Mouse (Mus musculus) frontal cortex, adult 2 months (tissue): ENCODE data around the gene Gm4763. TPM values are rescaled to one million over a fixed set of nuclear protein-coding genes. Genes with fewer than 3 reads are reported as not detected.

Experiments
- polyA plus RNA-seq: library from polyadenylated mRNA; depleted of rRNA; stranded (reverse); fragments of >200 nt; gene quantifications from 2 replicates; pipeline ENCODE4 v1.2.3, GENCODE M21; 2012; rRNA removed

The Gm4763 gene
- polyA plus RNA-seq, 1 experiment: not detected

Other genes with a start within 250 kb of the Gm4763 start
- 225 and 258 TPM in 2 replicates for gene Cadm4, start 244.9 kb downstream of the Gm4763 start, polyA plus RNA-seq
- gene Zfp428, start 219.9 kb downstream of the Gm4763 start, polyA plus RNA-seq: 82.8 and 84.1 TPM in 2 replicates
- not detected in 2 replicates for gene AC161166.1, start 214.5 kb downstream of the Gm4763 start, polyA plus RNA-seq
- 46.3 and 46.7 TPM in 2 replicates for gene Irgq, start 196.2 kb downstream of the Gm4763 start, polyA plus RNA-seq
- not detected in 2 replicates for gene Pinlyp, start 180.8 kb downstream of the Gm4763 start, polyA plus RNA-seq
- 48.8 and 49.0 TPM in 2 replicates for gene Xrcc1, start 180.6 kb downstream of the Gm4763 start, polyA plus RNA-seq
- 14.9 and 17.2 TPM in 2 replicates for gene Ethe1, start 139.4 kb downstream of the Gm4763 start, polyA plus RNA-seq
- gene Zfp575, start 139.3 kb downstream of the Gm4763 start, polyA plus RNA-seq: 6.7 and 7.7 TPM in 2 replicates
- gene Phldb3, start 116.1 kb downstream of the Gm4763 start, polyA plus RNA-seq: 0.08 and 0.12 TPM in 2 replicates
- not detected in 2 replicates for gene Lypd3, start 90.4 kb downstream of the Gm4763 start, polyA plus RNA-seq
- not detected in 2 replicates for gene Tex101, start 50.2 kb downstream of the Gm4763 start, polyA plus RNA-seq
- gene BC049730, start 17.7 kb downstream of the Gm4763 start, polyA plus RNA-seq: not detected in 2 replicates
- gene Cd177, start 33.4 kb upstream of the Gm4763 start, polyA plus RNA-seq: 0.04 TPM in 2 replicates
- gene Ceacam10, start 50.3 kb upstream of the Gm4763 start, polyA plus RNA-seq: not detected in 2 replicates
- gene Gm9844, start 135.3 kb upstream of the Gm4763 start, polyA plus RNA-seq: 9.6 and 13.7 TPM in 2 replicates
- gene Lypd4, start 143.0 kb upstream of the Gm4763 start, polyA plus RNA-seq: not detected in 2 replicates
- gene Dmrtc2, start 143.1 kb upstream of the Gm4763 start, polyA plus RNA-seq: 0.06 TPM in 1 of 2 replicates, not detected in the other
- gene Rps19, start 157.5 kb upstream of the Gm4763 start, polyA plus RNA-seq: 319 and 386 TPM in 2 replicates
- gene Cd79a, start 170.5 kb upstream of the Gm4763 start, polyA plus RNA-seq: 0.72 and 0.86 TPM in 2 replicates
- 167 and 181 TPM in 2 replicates for gene Arhgef1, start 176.0 kb upstream of the Gm4763 start, polyA plus RNA-seq
- 0.17 TPM in 1 of 2 replicates, not detected in the other for gene Gm4881, start 217.6 kb upstream of the Gm4763 start, polyA plus RNA-seq
- 337 and 384 TPM in 2 replicates for gene Rabac1, start 245.8 kb upstream of the Gm4763 start, polyA plus RNA-seq